Mouse (Mus musculus) bone marrow, adult 2 months (tissue): ENCODE measurements around the gene Gm20737. TPM values are rescaled to one million over a fixed set of nuclear protein-coding genes. Genes with fewer than 3 reads are reported as not detected.
"Not testable (repeated sequence)": the region's sequence is repeated elsewhere in the genome, so short reads cannot be mapped to it uniquely, and the experiment has no call there.

ENCODE experiments used
- H3K27ac ChIP-seq: fragments of 200-500 bp; 2 replicates; pipeline ENCODE4 v1.5.1; 2012; ENCODE audit warnings: low read depth, mild to moderate bottlenecking, control low read depth, inconsistent platforms, low read length; ENCODE audit not compliant: control insufficient read depth, poor library complexity, insufficient read depth
- H3K4me1 ChIP-seq: fragments of 200-500 bp; 2 replicates; pipeline ENCODE4 v1.6.1; 2011; ENCODE audit warnings: low read length; ENCODE audit not compliant: control insufficient read depth, insufficient read depth
- H3K4me3 ChIP-seq: fragments of 200-500 bp; replicated peaks from 2 replicates; pipeline ENCODE3; 2011; ENCODE audit warnings: mild to moderate bottlenecking, low read depth, low read length, control low read depth; ENCODE audit not compliant: control insufficient read depth
- WGBS: fragments of 180-500 bp; shearing (Covaris S2); methylation state at CpG from one replicate; pipeline ENCODE4 v1.1.7; 2018; 5-methylcytosine and 5-hydroxymethylcytosine counted together
- polyA plus RNA-seq: library from polyadenylated mRNA; stranded (reverse); fragments of >200 nt; gene quantifications from 2 replicates; pipeline ENCODE4 v1.2.4, GENCODE M21; 2011; ENCODE audit warnings: low replicate concordance; ENCODE audit not compliant: missing spikeins, insufficient read depth, insufficient read length

The Gm20737 gene
- polyA plus RNA-seq = not detected in 2 replicates

DNA sequence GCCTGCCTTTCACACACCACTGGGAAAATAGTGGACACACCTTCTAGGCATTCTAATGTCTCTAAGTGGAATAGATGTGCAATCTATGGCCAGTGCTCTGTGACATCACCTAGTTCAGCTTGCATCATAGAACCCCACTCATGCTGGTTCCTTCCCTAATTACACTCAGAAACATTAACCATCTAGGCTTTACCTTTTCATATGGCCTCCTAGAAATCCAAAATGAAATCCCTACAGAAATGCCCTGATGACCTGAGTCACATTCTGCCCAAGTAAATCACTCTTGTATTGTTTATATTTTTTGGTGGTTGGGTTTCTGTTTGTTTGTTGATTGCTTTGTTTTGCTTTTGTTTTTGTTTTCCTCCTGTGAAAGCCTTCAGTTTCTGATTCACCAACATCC is at the start of gene Gm20737:
Gene Gm20737, minus strand, starts transcription at position 101 of the 400 bp plus-strand sequence.
- not testable (repeated sequence) for H3K27ac ChIP-seq

DNA sequence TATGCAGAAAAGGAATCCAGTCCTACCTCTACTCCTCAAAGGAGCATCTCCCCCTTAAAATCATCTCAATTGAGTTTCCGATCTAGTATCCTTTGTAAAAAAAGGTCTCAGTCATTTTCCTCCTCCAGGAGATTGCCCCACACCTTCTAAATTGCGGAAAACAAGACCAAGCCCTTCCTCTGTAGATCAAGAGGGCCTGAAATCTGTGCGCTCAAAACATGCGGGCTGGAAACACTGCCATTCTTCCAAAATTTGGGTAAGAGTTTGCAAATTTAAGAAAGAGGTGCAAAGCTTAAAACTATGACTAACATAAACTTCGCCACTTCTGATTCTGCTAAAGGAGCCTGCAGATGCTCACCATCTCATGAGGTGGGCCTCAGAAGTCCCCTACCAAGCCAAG is 17.3 kb upstream of the Gm20737 start, which contains the start of gene Gm21775:
Gene Gm21775, plus strand, starts transcription at position 301 of the 400 bp plus-strand sequence.
- H3K4me1 ChIP-seq, H3K4me3 ChIP-seq, H3K27ac ChIP-seq: not testable (repeated sequence)
- WGBS = 83% methylated on average over 5 of the region's 5 CpGs

More for the DNA sequence above, at the start of gene Gm20737:
- not testable (repeated sequence) for H3K4me3 ChIP-seq, H3K4me1 ChIP-seq

Other genes with a start within 250 kb of the Gm20737 start
- not detected in 2 replicates for gene Gm20834, start 211.5 kb downstream of the Gm20737 start, polyA plus RNA-seq
- gene Gm28510, start 123.3 kb downstream of the Gm20737 start, polyA plus RNA-seq = not detected in 2 replicates
- not detected in 2 replicates for gene Gm21775, start 17.4 kb upstream of the Gm20737 start, polyA plus RNA-seq
- gene Gm21900, start 80.3 kb upstream of the Gm20737 start, polyA plus RNA-seq = not detected in 2 replicates
- not detected in 2 replicates for gene Gm20777, start 216.4 kb upstream of the Gm20737 start, polyA plus RNA-seq